Mouse (Mus musculus): ENCODE data around the gene Zswim8. TPM values are rescaled to one million over a fixed set of nuclear protein-coding genes. Genes with fewer than 3 reads are reported as not detected.

The Zswim8 gene
- polyA plus RNA-seq, 1 experiment from 2014 or later: 13.6 TPM

GRCm38 (mm10) chr14:20694884-20695760 lies 12.2 kb upstream of the Zswim8 start, which contains the start of gene Fut11:
Gene Fut11, plus strand, starts transcription at chr14:20694968.
- WGBS: under 1% methylated on average over 83 of the region's 111 CpGs
- H3K9me3 ChIP-seq (ENCODE audit: control insufficient read depth, low read length): no peaks in the 10 kb centered on the region
- no peaks in the 10 kb centered on the region for H3K27me3 ChIP-seq (ENCODE audit: control insufficient read depth, insufficient read depth, low read length)
- H3K9ac ChIP-seq (ENCODE audit: low read length): peak within 1 kb of the TSS; percentile 90
- ATAC-seq (ENCODE audit: low FRiP score, low TSS enrichment) (peak; percentile 91), DNase-seq (ENCODE audit: low spot score) (peak; percentile 88)
- peak within 1 kb of the TSS; percentile 98 for H3K27ac ChIP-seq (replicated peaks)
- peaks cover 6% of the 10 kb centered on the region for H3K4me1 ChIP-seq (replicated peaks; ENCODE audit: control insufficient read depth, insufficient read depth)
- TF ChIP-seq CTCF (IDR thresholded peaks at IDR 0.05; ENCODE audit: low read depth): no peak
- no peak for TF ChIP-seq EP300 (optimal IDR thresholded peaks at IDR 0.05)
- H3K4me2 ChIP-seq (replicated peaks; ENCODE audit: low read depth): peak within 1 kb of the TSS; percentile 74
- peak within 1 kb of the TSS; percentile 94 for H3K4me3 ChIP-seq (ENCODE audit: low read depth, low read length)
- H3K36me3 ChIP-seq (ENCODE audit: control insufficient read depth, insufficient read depth, low read length): peaks cover 29% of the 10 kb centered on the region

GRCm38 (mm10) chr14:20695761-20696520 lies 11.4 kb upstream of the Zswim8 start:
- TF ChIP-seq EP300 (optimal IDR thresholded peaks at IDR 0.05): no peak
- TF ChIP-seq CTCF (IDR thresholded peaks at IDR 0.05; ENCODE audit: low read depth): no peak
- ATAC-seq (ENCODE audit: low FRiP score, low TSS enrichment) (0 out of 2 replicates have a peak, but pooled peaks have one; percentile 5), DNase-seq (ENCODE audit: low spot score) (no peak)
- H3K4me2 ChIP-seq (replicated peaks; ENCODE audit: low read depth): peak overlapping the region; percentile 74
- peaks cover 25% of the 10 kb centered on the region for H3K36me3 ChIP-seq (ENCODE audit: control insufficient read depth, insufficient read depth, low read length)
- WGBS: 8% methylated on average over 27 of the region's 27 CpGs
- H3K9ac ChIP-seq (ENCODE audit: low read length): peak overlapping the region; percentile 90
- H3K4me1 ChIP-seq (replicated peaks; ENCODE audit: control insufficient read depth, insufficient read depth): peaks cover 6% of the 10 kb centered on the region
- peak overlapping the region; percentile 98 for H3K27ac ChIP-seq (replicated peaks)
- no peaks in the 10 kb centered on the region for H3K9me3 ChIP-seq (ENCODE audit: control insufficient read depth, low read length)
- H3K27me3 ChIP-seq (ENCODE audit: control insufficient read depth, insufficient read depth, low read length): no peaks in the 10 kb centered on the region
- peak overlapping the region; percentile 94 for H3K4me3 ChIP-seq (ENCODE audit: low read depth, low read length)

GRCm38 (mm10) chr14:20696986-20697385 lies 10.4 kb upstream of the Zswim8 start:
- H3K9me3 ChIP-seq (ENCODE audit: control insufficient read depth, low read length): no peaks in the 10 kb centered on the region
- H3K27me3 ChIP-seq (ENCODE audit: control insufficient read depth, insufficient read depth, low read length): no peaks in the 10 kb centered on the region
- H3K27ac ChIP-seq (replicated peaks): no peak overlapping the region
- peaks cover 18% of the 10 kb centered on the region for H3K36me3 ChIP-seq (ENCODE audit: control insufficient read depth, insufficient read depth, low read length)
- peak; percentile 61 for DNase-seq (ENCODE audit: low spot score)
- H3K4me1 ChIP-seq (replicated peaks; ENCODE audit: control insufficient read depth, insufficient read depth): peaks cover 6% of the 10 kb centered on the region
- WGBS: 9% methylated on average over 1 of the region's 1 CpGs
- TF ChIP-seq CTCF (IDR thresholded peaks at IDR 0.05; ENCODE audit: low read depth): peak; percentile 78
- TF ChIP-seq EP300 (optimal IDR thresholded peaks at IDR 0.05): no peak
- H3K4me2 ChIP-seq (replicated peaks; ENCODE audit: low read depth): peak overlapping the region; percentile 74
- peak overlapping the region; percentile 90; the same call in 1 of the 2 replicates for H3K9ac ChIP-seq (ENCODE audit: low read length)
- no peak for ATAC-seq (ENCODE audit: low FRiP score, low TSS enrichment)
- peak overlapping the region; percentile 94 for H3K4me3 ChIP-seq (ENCODE audit: low read depth, low read length)

GRCm38 (mm10) chr14:20698515-20698914 lies 8.8 kb upstream of the Zswim8 start:
- DNase-seq (ENCODE audit: low spot score) (no peak), ATAC-seq (ENCODE audit: low FRiP score, low TSS enrichment) (no peak)
- Histone ChIP-seq H3K27me3 (ENCODE audit: control insufficient read depth, insufficient read depth, low read length) (no peaks in the 10 kb centered on the region), H3K9ac (ENCODE audit: low read length) (no peak overlapping the region), H3K4me1 (replicated peaks; ENCODE audit: control insufficient read depth, insufficient read depth) (peaks cover 6% of the 10 kb centered on the region), H3K36me3 (ENCODE audit: control insufficient read depth, insufficient read depth, low read length) (peaks cover 5% of the 10 kb centered on the region), H3K4me3 (ENCODE audit: low read depth, low read length) (no peak overlapping the region), H3K9me3 (ENCODE audit: control insufficient read depth, low read length) (no peaks in the 10 kb centered on the region), H3K27ac (replicated peaks) (no peak overlapping the region), H3K4me2 (replicated peaks; ENCODE audit: low read depth) (no peak overlapping the region)
- 76% methylated on average over 2 of the region's 2 CpGs for WGBS
- TF ChIP-seq CTCF (IDR thresholded peaks at IDR 0.05; ENCODE audit: low read depth) (no peak), EP300 (optimal IDR thresholded peaks at IDR 0.05) (no peak)

GRCm38 (mm10) chr14:20700362-20700761 lies 7.0 kb upstream of the Zswim8 start:
- H3K36me3 ChIP-seq (ENCODE audit: control insufficient read depth, insufficient read depth, low read length): no peaks in the 10 kb centered on the region
- H3K4me1 ChIP-seq (replicated peaks; ENCODE audit: control insufficient read depth, insufficient read depth): peaks cover 6% of the 10 kb centered on the region
- no peak overlapping the region for H3K9ac ChIP-seq (ENCODE audit: low read length)
- H3K9me3 ChIP-seq (ENCODE audit: control insufficient read depth, low read length): no peaks in the 10 kb centered on the region
- no peaks in the 10 kb centered on the region for H3K27me3 ChIP-seq (ENCODE audit: control insufficient read depth, insufficient read depth, low read length)
- H3K4me3 ChIP-seq (ENCODE audit: low read depth, low read length): no peak overlapping the region
- no peak for TF ChIP-seq CTCF (IDR thresholded peaks at IDR 0.05; ENCODE audit: low read depth)
- TF ChIP-seq EP300 (optimal IDR thresholded peaks at IDR 0.05): no peak
- no peak overlapping the region; the same call in 1 of the 2 replicates for H3K27ac ChIP-seq (replicated peaks)
- WGBS: 62% methylated on average over 3 of the region's 3 CpGs
- H3K4me2 ChIP-seq (replicated peaks; ENCODE audit: low read depth): no peak overlapping the region
- no peak for ATAC-seq (ENCODE audit: low FRiP score, low TSS enrichment)
- no peak for DNase-seq (ENCODE audit: low spot score)
